Mouse (Mus musculus) neural tube, embryonic 11.5 days (tissue): ENCODE results near the gene Olfm2. TPM values are rescaled to one million over a fixed set of nuclear protein-coding genes. Genes with fewer than 3 reads are reported as not detected.

Experiments
- ATAC-seq: fragments of 200-750 bp; cut with Nextera tagmentation; 2 replicates; pipeline ENCODE4 v1.8.0; 2017; ENCODE audit warnings: moderate number of reproducible peaks, mild to moderate bottlenecking, moderate TSS enrichment, moderate library complexity; ENCODE audit not compliant: insufficient read depth, low FRiP score, low TSS enrichment
- DNase-seq: peaks from one replicate; pipeline ENCODE4 v3.0.0-alpha.2; 2015; ENCODE audit warnings: low spot score
- H3K27ac ChIP-seq: fragments of 300-500 bp; sonication (generic); 2 replicates; pipeline ENCODE4 v1.5.1; 2014; ENCODE audit warnings: low read depth, mild to moderate bottlenecking, low read length
- H3K27me3 ChIP-seq: fragments of 300-500 bp; sonication (generic); 2 replicates; pipeline ENCODE4 v1.6.1; 2014; ENCODE audit warnings: mild to moderate bottlenecking, low read length, mixed read lengths; ENCODE audit not compliant: control insufficient read depth, insufficient read depth
- H3K36me3 ChIP-seq: fragments of 300-500 bp; sonication (generic); 2 replicates; pipeline ENCODE4 v1.6.1; 2014; ENCODE audit warnings: mild to moderate bottlenecking, low read length, moderate library complexity, mixed read lengths; ENCODE audit not compliant: control insufficient read depth, insufficient read depth
- H3K4me1 ChIP-seq: fragments of 300-500 bp; sonication (generic); 2 replicates; pipeline ENCODE4 v1.6.1; 2014; ENCODE audit warnings: low read length, mixed read lengths; ENCODE audit not compliant: control insufficient read depth, insufficient read depth
- H3K4me2 ChIP-seq: fragments of 300-500 bp; sonication (generic); 2 replicates; pipeline ENCODE4 v1.6.1; 2014; ENCODE audit warnings: low read depth, mild to moderate bottlenecking, moderate library complexity
- H3K4me3 ChIP-seq: fragments of 300-500 bp; sonication (generic); 2 replicates; pipeline ENCODE4 v1.5.1; 2014; ENCODE audit warnings: low read depth, low read length
- H3K9ac ChIP-seq: fragments of 300-500 bp; sonication (generic); 2 replicates; pipeline ENCODE4 v1.6.1; 2014; ENCODE audit warnings: mild to moderate bottlenecking, low read length
- H3K9me3 ChIP-seq: fragments of 300-500 bp; sonication (generic); 2 replicates; pipeline ENCODE4 v1.6.1; 2016; ENCODE audit warnings: low read length; ENCODE audit not compliant: control insufficient read depth
- WGBS: fragments of 180-500 bp; shearing (Covaris S2); extraction: QIAGEN DNeasy Blood & Tissue Kit; methylation state at CpG from one replicate; pipeline ENCODE4 v1.1.7; 2014; 5-methylcytosine and 5-hydroxymethylcytosine counted together
- polyA plus RNA-seq: library from polyadenylated mRNA; unstranded; fragments of >200 nt; fragmentation: Nextera tagmentation; extraction: Ambion mirVana; gene quantifications from 2 replicates; pipeline ENCODE4 v1.2.1, GENCODE M21; 2014

Gene Olfm2
- polyA plus RNA-seq, 1 experiment from 2014 or later, result 88.4 TPM

DNA sequence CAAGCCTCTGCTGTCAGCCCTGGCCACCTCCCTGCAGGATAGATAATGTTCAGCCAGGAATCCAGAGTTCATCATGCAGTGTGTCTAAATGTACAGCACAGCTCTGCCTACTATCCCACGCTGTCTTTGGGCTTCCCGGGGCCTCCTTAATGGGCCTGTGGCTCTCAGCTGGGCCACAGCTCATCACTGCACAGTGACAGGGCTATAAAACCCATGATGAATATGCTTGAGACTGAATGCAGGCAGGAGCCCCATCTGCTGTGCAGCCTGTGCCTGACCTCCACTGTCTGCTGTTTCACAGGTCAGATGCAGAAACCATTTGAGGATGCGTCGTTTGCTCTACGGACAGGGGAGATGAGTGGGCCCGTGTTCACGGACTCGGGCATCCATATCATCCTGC lies 83.3 kb downstream of the Olfm2 start:
- Histone ChIP-seq H3K27me3 (no peaks in the 10 kb centered on the region), H3K4me2 (no peak overlapping the region), H3K9ac (peak overlapping the region; percentile 14; the same call in 1 of the 2 replicates), H3K27ac (peak overlapping the region; percentile 79), H3K4me3 (no peak overlapping the region), H3K4me1 (peaks cover 44% of the 10 kb centered on the region), H3K36me3 (peaks cover 13% of the 10 kb centered on the region), H3K9me3 (no peaks in the 10 kb centered on the region)
- peak; percentile 73 for ATAC-seq
- 63% methylated on average over 8 of the region's 8 CpGs for WGBS
- DNase-seq, result peak; percentile 63

DNA sequence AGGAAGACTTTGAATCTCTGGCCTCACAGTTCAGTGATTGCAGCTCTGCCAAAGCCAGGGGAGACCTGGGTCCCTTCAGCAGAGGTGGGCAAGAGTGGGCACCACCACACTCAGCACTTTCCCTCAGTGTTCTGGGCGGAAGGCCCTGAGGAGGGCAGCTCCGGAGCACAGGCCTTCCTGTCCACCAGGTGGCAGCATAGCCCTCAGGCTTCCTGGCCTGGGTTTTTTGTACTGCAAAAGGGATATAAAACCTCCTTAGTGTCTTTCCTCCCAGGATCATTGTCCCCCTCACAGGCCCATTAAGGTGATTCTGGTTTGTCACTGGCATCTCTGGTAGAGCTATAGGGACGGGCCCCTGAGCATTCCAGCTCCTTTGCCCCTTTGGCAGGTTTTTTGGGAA lies 83.8 kb downstream of the Olfm2 start:
- H3K27me3 ChIP-seq, result no peaks in the 10 kb centered on the region
- H3K4me3 ChIP-seq, result no peak overlapping the region
- no peak overlapping the region for H3K4me2 ChIP-seq
- H3K27ac ChIP-seq, result peak overlapping the region; percentile 79
- DNase-seq (peak; percentile 83), ATAC-seq (peak; percentile 29; the same call in 1 of the 2 replicates)
- peaks cover 44% of the 10 kb centered on the region for H3K4me1 ChIP-seq
- peaks cover 17% of the 10 kb centered on the region for H3K36me3 ChIP-seq
- peak overlapping the region; percentile 14; the same call in 1 of the 2 replicates for H3K9ac ChIP-seq
- no peaks in the 10 kb centered on the region for H3K9me3 ChIP-seq
- WGBS, result 52% methylated on average over 3 of the region's 3 CpGs

DNA sequence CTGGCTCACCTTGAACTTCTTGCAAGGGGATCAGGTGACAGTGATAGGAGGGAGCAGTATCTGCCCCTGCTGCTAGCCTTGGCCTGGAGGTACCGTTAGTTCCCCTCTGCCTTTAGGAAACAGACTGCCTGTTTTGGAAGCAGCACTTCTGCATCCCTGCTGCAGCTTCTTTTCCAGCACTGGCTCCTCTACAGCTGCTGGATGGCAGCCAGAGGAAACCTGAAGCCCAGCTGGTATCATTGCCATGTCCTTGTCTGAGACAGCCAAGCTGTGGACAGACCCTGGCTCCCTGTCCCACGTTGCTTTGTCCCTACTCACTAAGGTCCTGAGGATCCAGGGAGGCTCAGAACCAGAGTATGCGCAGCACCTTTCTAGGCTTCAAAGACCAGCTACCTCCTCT lies 88.6 kb downstream of the Olfm2 start:
- Histone ChIP-seq H3K4me3 (no peak overlapping the region), H3K27me3 (no peaks in the 10 kb centered on the region), H3K9ac (no peak overlapping the region), H3K4me2 (no peak overlapping the region), H3K36me3 (peaks cover 28% of the 10 kb centered on the region), H3K9me3 (no peaks in the 10 kb centered on the region), H3K27ac (no peak overlapping the region), H3K4me1 (peaks cover 10% of the 10 kb centered on the region)
- WGBS, result 96% methylated on average over 3 of the region's 3 CpGs
- no peak for DNase-seq
- ATAC-seq, result no peak

DNA sequence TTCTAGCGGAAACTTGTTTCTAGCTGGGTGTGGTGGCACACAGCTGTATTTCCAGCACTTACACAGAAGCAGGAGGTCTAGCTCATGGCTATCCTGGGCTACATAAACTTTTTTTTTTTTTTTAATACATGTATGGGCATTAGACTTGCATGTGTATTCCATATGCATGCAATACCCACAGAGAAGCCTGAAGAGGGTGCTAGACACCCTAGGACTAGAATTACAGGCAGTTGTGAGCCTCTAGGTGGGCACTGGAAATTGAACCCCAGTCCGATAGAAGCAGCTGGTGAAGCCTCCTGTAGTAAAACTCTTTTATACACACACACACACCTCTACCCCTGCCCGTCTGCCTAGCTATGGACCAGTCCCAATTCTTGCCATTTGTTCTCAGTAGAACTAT lies 92.3 kb downstream of the Olfm2 start:
- Histone ChIP-seq H3K27me3 (no peaks in the 10 kb centered on the region), H3K36me3 (peaks cover 25% of the 10 kb centered on the region), H3K4me2 (no peak overlapping the region), H3K4me1 (peaks cover 5% of the 10 kb centered on the region), H3K27ac (no peak overlapping the region), H3K9ac (no peak overlapping the region), H3K4me3 (0 out of 2 replicates have a peak overlapping the region, but pooled peaks have one; percentile 1), H3K9me3 (no peaks in the 10 kb centered on the region)
- WGBS, result 94% methylated on average over 3 of the region's 3 CpGs
- DNase-seq, result no peak
- ATAC-seq, result no peak

GRCm38 (mm10) chr9:20652260-20652658 lies 93.9 kb downstream of the Olfm2 start:
- peak overlapping the region; percentile 59 for H3K4me2 ChIP-seq
- peaks cover 16% of the 10 kb centered on the region for H3K36me3 ChIP-seq
- no peaks in the 10 kb centered on the region for H3K27me3 ChIP-seq
- 0% methylated on average over 24 of the region's 25 CpGs for WGBS
- H3K4me3 ChIP-seq, result peak overlapping the region; percentile 93
- peak overlapping the region; percentile 66 for H3K9ac ChIP-seq
- no peak overlapping the region for H3K27ac ChIP-seq
- ATAC-seq, result peak; percentile 22
- peaks cover 5% of the 10 kb centered on the region for H3K4me1 ChIP-seq
- DNase-seq, result no peak
- no peaks in the 10 kb centered on the region for H3K9me3 ChIP-seq

- ATAC-seq, result peak; percentile 99
- Histone ChIP-seq H3K27me3 (no peaks in the 10 kb centered on the region), H3K4me2 (peak within 1 kb of the TSS; percentile 59), H3K4me3 (peak within 1 kb of the TSS; percentile 93), H3K27ac (no peak within 1 kb of the TSS; the same call in 1 of the 2 replicates), H3K4me1 (peaks cover 5% of the 10 kb centered on the region), H3K9me3 (no peaks in the 10 kb centered on the region), H3K9ac (peak within 1 kb of the TSS; percentile 66), H3K36me3 (peaks cover 16% of the 10 kb centered on the region)
- DNase-seq, result peak; percentile 98
- WGBS, result under 1% methylated on average over 45 of the region's 45 CpGs
Observed at GRCm38 (mm10) chr9:20651602-20652259, 94.4 kb downstream of the Olfm2 start, which contains the start of gene Pin1. Gene Pin1 (plus strand): TSS chr9:20652095.

DNA sequence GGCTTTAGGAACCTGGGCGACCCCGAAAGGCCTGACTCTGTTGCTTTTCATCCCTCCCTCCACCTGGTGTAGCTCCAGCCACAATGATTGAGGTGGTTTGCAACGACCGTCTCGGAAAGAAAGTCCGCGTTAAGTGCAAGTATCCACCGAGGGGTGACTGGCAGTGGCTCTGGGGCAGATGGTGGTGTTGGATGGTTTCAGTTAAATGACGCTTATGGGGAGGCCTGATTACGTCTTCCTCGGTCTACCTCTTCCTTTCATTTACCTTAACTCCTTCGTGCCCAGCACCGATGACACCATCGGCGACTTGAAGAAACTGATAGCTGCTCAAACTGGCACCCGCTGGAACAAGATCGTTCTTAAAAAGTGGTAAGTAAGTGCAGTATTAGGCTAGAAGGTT lies 101.0 kb downstream of the Olfm2 start:
- 5% methylated on average over 17 of the region's 17 CpGs for WGBS
- H3K9me3 ChIP-seq, result no peaks in the 10 kb centered on the region
- H3K4me3 ChIP-seq, result peak overlapping the region; percentile 50
- H3K36me3 ChIP-seq, result 0 out of 2 replicates have a peak, but pooled peaks cover 2% of the 10 kb centered on the region
- peak overlapping the region; percentile 65 for H3K9ac ChIP-seq
- DNase-seq (no peak), ATAC-seq (no peak)
- H3K27ac ChIP-seq, result no peak overlapping the region
- peak overlapping the region; percentile 97 for H3K4me2 ChIP-seq
- H3K27me3 ChIP-seq, result no peaks in the 10 kb centered on the region
- peaks cover 18% of the 10 kb centered on the region for H3K4me1 ChIP-seq

- ATAC-seq, result no peak
- Histone ChIP-seq H3K36me3 (0 out of 2 replicates have a peak, but pooled peaks cover 2% of the 10 kb centered on the region), H3K27me3 (no peaks in the 10 kb centered on the region), H3K4me3 (peak within 1 kb of the TSS; percentile 50), H3K27ac (peak within 1 kb of the TSS; percentile 36), H3K4me1 (peaks cover 18% of the 10 kb centered on the region), H3K9ac (peak within 1 kb of the TSS; percentile 65), H3K9me3 (no peaks in the 10 kb centered on the region), H3K4me2 (peak within 1 kb of the TSS; percentile 97)
- WGBS, result under 1% methylated on average over 43 of the region's 43 CpGs
- DNase-seq, result peak; percentile 81
Observed at GRCm38 (mm10) chr9:20644360-20645081, 101.6 kb downstream of the Olfm2 start, which contains the start of gene Fbxl12. Gene Fbxl12 (minus strand): TSS chr9:20644767.
